Mouse (Mus musculus) midbrain, postnatal 0 days (tissue): Measurements from ENCODE around the gene Stat2. TPM values are rescaled to one million over a fixed set of nuclear protein-coding genes. Genes with fewer than 3 reads are reported as not detected.

Source experiments
- ATAC-seq: fragments of 200-750 bp; cut with Nextera tagmentation; 2 replicates; pipeline ENCODE4 v1.8.0; 2017; ENCODE audit warnings: moderate number of reproducible peaks, mild to moderate bottlenecking, moderate TSS enrichment, moderate library complexity; ENCODE audit not compliant: low FRiP score
- DNase-seq: peaks from one replicate; pipeline ENCODE4 v3.0.0-alpha.2; 2015; ENCODE audit warnings: low spot score
- H3K27ac ChIP-seq: fragments of 300-500 bp; sonication (generic); 2 replicates; pipeline ENCODE4 v1.5.1; 2014; ENCODE audit warnings: low read depth, mild to moderate bottlenecking, low read length, mixed read lengths
- H3K27me3 ChIP-seq: fragments of 300-500 bp; sonication (generic); 2 replicates; pipeline ENCODE4 v1.6.1; 2014; ENCODE audit warnings: low read length, control low read depth, mixed read lengths; ENCODE audit not compliant: insufficient read depth
- H3K36me3 ChIP-seq: fragments of 300-500 bp; sonication (generic); 2 replicates; pipeline ENCODE4 v1.6.1; 2014; ENCODE audit warnings: low read length, control low read depth, mixed read lengths; ENCODE audit not compliant: insufficient read depth
- H3K4me1 ChIP-seq: fragments of 300-500 bp; sonication (generic); 2 replicates; pipeline ENCODE4 v1.6.1; 2014; ENCODE audit warnings: mild to moderate bottlenecking, control low read depth, antibody characterized with exemption, low read length, mixed read lengths; ENCODE audit not compliant: insufficient read depth
- H3K4me2 ChIP-seq: fragments of 300-500 bp; sonication (generic); 2 replicates; pipeline ENCODE4 v1.6.1; 2014; ENCODE audit warnings: low read depth, mild to moderate bottlenecking, low read length, mixed read lengths; ENCODE audit not compliant: poor library complexity, severe bottlenecking
- H3K4me3 ChIP-seq: fragments of 300-500 bp; sonication (generic); 2 replicates; pipeline ENCODE4 v1.5.1; 2014; ENCODE audit warnings: low read depth, mild to moderate bottlenecking, low read length, moderate library complexity
- H3K9ac ChIP-seq: fragments of 300-500 bp; sonication (generic); replicated peaks from 2 replicates; pipeline ENCODE4 v1.6.1; 2014; ENCODE audit warnings: mild to moderate bottlenecking, low read length, moderate library complexity, mixed read lengths; ENCODE audit not compliant: poor library complexity, severe bottlenecking
- H3K9me3 ChIP-seq: fragments of 300-500 bp; sonication (generic); 2 replicates; pipeline ENCODE4 v1.6.1; 2016; ENCODE audit warnings: low read length, control low read depth
- CTCF ChIP-seq: IDR thresholded peaks from 2 replicates; pipeline ENCODE4 v1.5.1; 2016; ENCODE audit warnings: antibody characterized with exemption, mild to moderate bottlenecking
- WGBS: fragments of 180-500 bp; shearing (Covaris S2); extraction: QIAGEN DNeasy Blood & Tissue Kit; methylation state at CpG from one replicate; pipeline ENCODE4 v1.1.7; 2014; 5-methylcytosine and 5-hydroxymethylcytosine counted together
- polyA plus RNA-seq: library from polyadenylated mRNA; unstranded; fragments of >200 nt; fragmentation: Nextera tagmentation; extraction: Ambion mirVana; gene quantifications from 2 replicates; pipeline ENCODE4 v1.2.1, GENCODE M21; 2015
- total RNA-seq: library from RNA; depleted of rRNA; stranded (reverse); fragments of >200 nt; gene quantifications from 2 replicates; pipeline ENCODE4 v1.2.3, GENCODE M21; 2014; rRNA removed

The Stat2 gene
- 8.7 and 9.8 TPM in 2 replicates for total RNA-seq
- 10.5 and 12.9 TPM in 2 replicates for polyA plus RNA-seq

DNA sequence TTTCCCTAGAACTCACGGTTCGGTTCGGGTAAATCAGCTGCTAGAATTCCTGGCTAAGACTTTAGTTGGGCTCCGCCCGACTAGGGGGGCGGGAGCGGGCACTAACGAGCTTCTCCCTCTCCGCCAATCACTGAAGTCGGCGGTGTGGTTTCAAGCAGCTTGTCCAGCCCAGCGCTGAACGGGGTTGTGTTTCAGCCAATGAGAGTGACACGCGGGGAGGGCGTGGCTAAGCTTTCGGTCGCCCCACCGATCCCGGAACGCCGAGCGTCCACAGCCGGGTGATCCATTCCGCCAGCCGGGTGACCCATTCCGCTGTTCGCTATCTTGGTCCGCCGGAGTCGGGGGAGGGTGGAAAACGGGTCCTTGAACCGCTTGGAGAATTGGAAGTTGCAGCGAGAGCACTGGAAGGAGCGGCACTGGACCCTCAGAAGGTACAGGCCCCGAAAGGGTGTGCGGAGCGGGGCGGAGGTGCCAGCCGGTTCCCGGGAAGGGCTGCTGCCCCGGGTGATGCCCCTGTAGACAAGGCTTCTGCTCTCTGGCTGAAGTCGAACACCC lies at the start of gene Stat2:
TSS of gene Stat2 (plus strand) at position 273 of the 555 bp plus-strand sequence.
- DNase-seq = peak; percentile 99
- H3K9me3 ChIP-seq = no peaks in the 10 kb centered on the region
- WGBS = under 1% methylated on average over 43 of the region's 43 CpGs

DNA sequence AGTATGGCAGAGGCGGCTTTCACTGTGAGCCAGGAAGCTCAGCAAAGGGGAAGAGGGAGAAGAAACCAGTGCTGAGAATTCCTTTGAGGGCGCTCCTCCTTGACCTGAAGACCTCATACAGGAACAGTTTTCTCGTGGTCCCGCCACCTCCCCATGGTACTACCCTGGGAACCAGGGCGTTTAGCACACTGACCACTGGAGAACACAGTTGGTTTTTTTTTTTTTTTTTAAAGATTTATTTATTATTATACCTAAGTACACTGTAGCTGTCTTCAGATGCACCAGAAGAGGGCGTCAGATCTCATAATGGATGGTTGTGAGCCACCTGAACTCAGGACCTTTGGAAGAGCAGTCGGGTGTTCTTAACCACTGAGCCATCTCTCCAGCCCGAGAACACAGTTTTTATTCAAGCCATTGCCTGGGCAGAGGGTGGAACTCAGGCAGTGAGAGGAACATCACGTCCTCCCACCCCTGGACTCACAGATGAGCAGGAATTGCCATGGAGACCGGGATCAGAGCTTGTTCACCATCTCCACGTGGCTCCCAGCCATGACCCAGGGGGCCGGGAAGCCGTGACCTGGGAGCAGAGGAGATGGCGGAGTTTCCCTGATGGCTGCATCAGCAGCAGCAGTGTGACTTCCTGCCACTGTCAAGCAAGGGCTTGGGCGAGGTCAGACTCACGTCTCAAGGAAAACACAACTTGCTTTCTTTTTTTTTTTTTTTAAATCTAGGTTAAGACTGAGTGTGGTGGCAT lies 48.6 kb upstream of the Stat2 start:
- no peaks in the 10 kb centered on the region for H3K36me3 ChIP-seq
- H3K4me1 ChIP-seq = no peaks in the 10 kb centered on the region
- no peak for TF ChIP-seq CTCF
- H3K27me3 ChIP-seq = no peaks in the 10 kb centered on the region
- DNase-seq = no peak
- no peak overlapping the region for H3K4me3 ChIP-seq
- no peak overlapping the region for H3K9ac ChIP-seq
- no peaks in the 10 kb centered on the region for H3K9me3 ChIP-seq
- 62% methylated on average over 16 of the region's 16 CpGs for WGBS
- no peak overlapping the region for H3K27ac ChIP-seq
- no peak overlapping the region for H3K4me2 ChIP-seq
- ATAC-seq = no peak

More for the DNA sequence above, at the start of gene Stat2:
- Histone ChIP-seq H3K4me1 (no peaks in the 10 kb centered on the region), H3K27me3 (no peaks in the 10 kb centered on the region), H3K27ac (peak within 1 kb of the TSS; percentile 68), H3K36me3 (no peaks in the 10 kb centered on the region), H3K9ac (peak within 1 kb of the TSS; percentile 68), H3K4me3 (peak within 1 kb of the TSS; percentile 82), H3K4me2 (peak within 1 kb of the TSS; percentile 59)
- TF ChIP-seq CTCF = no peak
- peak; percentile 99 for ATAC-seq

DNA sequence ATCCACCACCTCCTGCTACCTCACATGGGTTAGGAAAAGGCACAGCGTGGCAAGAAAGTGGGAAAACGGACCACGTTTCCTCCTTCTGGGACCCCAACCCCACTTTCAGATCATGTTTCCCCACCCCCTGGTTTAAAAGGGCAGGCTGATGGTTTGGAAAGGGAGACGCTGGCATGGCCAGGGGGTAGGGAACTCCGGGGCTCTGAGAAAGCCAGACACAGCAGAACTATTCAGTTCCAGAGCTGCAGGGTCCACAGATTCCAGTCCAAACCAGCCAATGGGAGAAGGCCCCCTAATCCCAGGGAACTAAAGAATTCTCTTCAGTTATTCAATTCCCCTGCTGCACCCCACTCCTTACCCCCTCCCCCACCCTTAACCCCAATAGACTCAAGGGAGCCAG lies 45.3 kb upstream of the Stat2 start:
- DNase-seq = no peak
- H3K9ac ChIP-seq = no peak overlapping the region
- H3K4me3 ChIP-seq = no peak overlapping the region
- no peak overlapping the region for H3K4me2 ChIP-seq
- ATAC-seq = no peak
- H3K27ac ChIP-seq = no peak overlapping the region
- no peaks in the 10 kb centered on the region for H3K9me3 ChIP-seq
- no peaks in the 10 kb centered on the region for H3K4me1 ChIP-seq
- H3K36me3 ChIP-seq = no peaks in the 10 kb centered on the region
- H3K27me3 ChIP-seq = no peaks in the 10 kb centered on the region
- WGBS = 31% methylated on average over 5 of the region's 5 CpGs
- no peak for TF ChIP-seq CTCF

DNA sequence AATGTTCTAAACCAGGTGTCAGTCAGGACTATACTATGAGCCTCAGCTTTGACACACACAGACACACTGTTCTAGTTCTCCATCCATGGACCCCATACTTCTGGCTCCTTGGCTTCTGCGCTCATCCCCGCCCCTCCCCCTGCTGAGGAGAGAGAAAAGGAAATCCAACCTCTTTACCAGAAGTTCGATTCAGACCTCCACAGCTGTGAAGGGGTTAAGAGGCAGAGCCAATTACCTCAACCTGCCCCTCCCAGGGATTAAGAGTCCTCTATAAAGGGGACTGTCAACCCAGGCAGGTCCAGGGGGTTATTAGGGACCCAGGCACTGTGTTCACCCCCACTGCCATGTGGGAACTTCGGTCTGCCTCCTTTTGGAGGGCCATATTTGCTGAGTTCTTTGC lies 44.8 kb upstream of the Stat2 start, which contains the start of gene Mip:
TSS of gene Mip (plus strand) at position 301 of the 400 bp plus-strand sequence.
- DNase-seq (no peak), ATAC-seq (no peak)
- 32% methylated on average over 4 of the region's 4 CpGs for WGBS
- Histone ChIP-seq H3K4me2 (no peak within 1 kb of the TSS), H3K36me3 (no peaks in the 10 kb centered on the region), H3K4me3 (no peak within 1 kb of the TSS), H3K9ac (no peak within 1 kb of the TSS), H3K27me3 (no peaks in the 10 kb centered on the region), H3K27ac (no peak within 1 kb of the TSS), H3K4me1 (no peaks in the 10 kb centered on the region), H3K9me3 (no peaks in the 10 kb centered on the region)
- TF ChIP-seq CTCF = no peak

DNA sequence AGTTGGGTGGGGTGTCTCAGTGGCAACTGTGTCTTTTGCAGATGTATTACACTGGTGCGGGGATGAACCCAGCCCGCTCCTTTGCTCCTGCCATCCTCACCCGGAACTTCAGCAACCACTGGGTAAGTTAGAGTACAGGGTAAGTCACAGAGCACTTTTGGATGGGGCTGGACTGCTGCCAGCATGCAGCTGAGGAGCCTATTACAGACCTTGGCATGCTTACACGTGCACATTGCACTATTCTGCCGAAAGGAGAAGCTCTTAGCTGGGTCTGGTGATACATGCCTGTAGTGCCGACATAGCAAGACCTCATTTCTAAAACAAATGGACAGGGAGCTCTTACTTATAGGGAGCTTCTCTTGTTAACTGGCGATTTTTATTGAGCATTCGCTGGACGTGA lies 42.8 kb upstream of the Stat2 start:
- H3K27ac ChIP-seq = no peak overlapping the region
- ATAC-seq (no peak), DNase-seq (no peak)
- H3K9ac ChIP-seq = no peak overlapping the region
- TF ChIP-seq CTCF = no peak
- H3K27me3 ChIP-seq = no peaks in the 10 kb centered on the region
- WGBS = 78% methylated on average over 9 of the region's 9 CpGs
- no peaks in the 10 kb centered on the region for H3K4me1 ChIP-seq
- H3K4me3 ChIP-seq = no peak overlapping the region
- H3K36me3 ChIP-seq = no peaks in the 10 kb centered on the region
- no peaks in the 10 kb centered on the region for H3K9me3 ChIP-seq
- no peak overlapping the region for H3K4me2 ChIP-seq

DNA sequence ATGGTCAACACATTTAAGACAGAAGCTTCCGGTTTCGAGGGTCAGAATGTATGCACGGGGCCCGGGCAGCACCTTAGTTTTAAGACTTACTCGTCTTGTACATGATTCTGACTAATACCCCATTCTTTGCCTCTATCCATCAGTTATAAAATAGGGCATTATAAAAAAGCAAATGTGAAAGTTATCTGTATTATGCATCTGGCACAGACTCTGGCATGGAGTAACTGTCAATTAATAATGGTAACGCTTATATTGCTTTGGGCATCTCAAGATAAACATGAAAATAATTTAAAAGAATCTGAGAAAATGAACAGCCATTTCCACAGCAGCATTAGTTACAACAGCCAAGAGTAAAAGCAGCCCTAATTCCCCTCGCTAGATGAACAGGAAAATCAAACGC lies 42.4 kb upstream of the Stat2 start:
- no peaks in the 10 kb centered on the region for H3K27me3 ChIP-seq
- no peak for ATAC-seq

More for the DNA sequence above, 42.4 kb upstream of the Stat2 start:
- Histone ChIP-seq H3K36me3 (no peaks in the 10 kb centered on the region), H3K4me3 (no peak overlapping the region), H3K9me3 (no peaks in the 10 kb centered on the region), H3K9ac (no peak overlapping the region), H3K27ac (no peak overlapping the region), H3K4me2 (no peak overlapping the region), H3K4me1 (no peaks in the 10 kb centered on the region)
- DNase-seq = no peak
- TF ChIP-seq CTCF = no peak
- WGBS = 94% methylated on average over 8 of the region's 8 CpGs
